Mouse (Mus musculus) testis, adult 10 weeks (tissue): ENCODE data around the gene Gm20888. TPM values are rescaled to one million over a fixed set of nuclear protein-coding genes. Genes with fewer than 3 reads are reported as not detected.

Experiments
- polyA plus RNA-seq: library from polyadenylated mRNA; stranded (reverse); fragments of 350-450 nt; fragmentation: Illumina TruSeq; extraction: RNeasy Lipid Tissue Mini Kit (QIAGEN cat#74804); gene quantifications from one replicate; pipeline ENCODE4 v1.2.3, GENCODE M21; 2014; ENCODE audit warnings: low read depth, low replicate concordance

The Gm20888 gene
- polyA plus RNA-seq: 17.6 TPM

DNA sequence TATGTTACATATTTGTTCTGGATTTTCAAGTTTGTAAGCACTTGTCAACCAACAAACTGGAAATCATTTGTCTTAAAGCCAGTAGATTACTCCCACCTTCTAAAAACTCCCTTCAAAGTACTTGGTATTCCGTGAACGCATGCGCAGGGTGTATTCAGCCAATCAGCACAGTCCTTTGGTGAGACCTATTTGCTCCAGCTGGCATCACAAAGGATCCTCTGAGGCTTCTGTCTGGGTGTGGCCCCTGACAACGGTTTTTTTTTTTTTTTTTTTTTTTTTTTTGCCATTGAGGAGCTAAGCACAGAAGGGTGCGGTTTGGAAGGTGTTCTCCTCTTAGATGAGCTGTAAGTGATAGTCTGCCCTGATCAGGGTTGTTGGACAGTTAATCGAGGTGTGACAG lies at the start of gene Gm20888:
TSS of gene Gm20888 (plus strand) at position 301 of the 400 bp plus-strand sequence.

Other genes with a start within 250 kb of the Gm20888 start
- 55.5 TPM for gene Gm21118, start 168.2 kb upstream of the Gm20888 start, polyA plus RNA-seq
- gene Gm29423, start 138.6 kb upstream of the Gm20888 start, polyA plus RNA-seq: 3.3 TPM
- not detected for gene Gm29644, start 138.5 kb upstream of the Gm20888 start, polyA plus RNA-seq